Mouse (Mus musculus): ENCODE results near the gene Lsamp.

GRCm38 (mm10) chr16:40434280-40434679 is 450.1 kb downstream of the Lsamp start:
- no peak for TF ChIP-seq CTCF (IDR thresholded peaks at IDR 0.05; ENCODE audit: low read depth, low read length)
- no peak for TF ChIP-seq POLR2A (IDR thresholded peaks at IDR 0.05; ENCODE audit: extremely low read depth, insufficient read depth, low read length)
